Mouse (Mus musculus): ENCODE measurements at regions not wholly inside any gene's neighbourhood (a gene's known extent, or its start where the extent isn't known, plus 50 kb on each side); places are given as distances from the start of the nearest gene placed in this dataset.

DNA sequence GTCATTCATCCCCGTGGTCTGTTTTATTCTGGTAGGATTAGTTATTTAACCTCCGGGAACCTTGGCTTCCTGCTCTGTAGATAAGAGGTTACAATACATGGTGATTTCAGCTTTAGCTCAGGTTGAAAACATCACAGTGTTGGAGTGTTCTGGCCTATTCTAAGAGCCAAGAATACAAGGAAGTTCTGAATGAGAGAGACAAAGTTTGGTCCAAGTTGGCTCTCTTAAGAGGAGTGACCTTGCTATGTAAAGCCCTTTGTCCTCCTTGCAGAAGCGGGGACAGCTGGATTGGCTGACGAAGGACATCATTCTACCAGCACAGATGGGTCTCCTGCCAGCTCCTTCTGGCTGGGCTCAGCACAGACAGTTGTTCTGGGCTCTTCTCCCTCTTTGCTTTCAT is 73.7 kb upstream of the Stt3b start:
- TF ChIP-seq POLR2A (IDR thresholded peaks at IDR 0.05; ENCODE audit: low read depth, low read length) (no peak), CTCF (conservative IDR thresholded peaks at IDR 0.05; ENCODE audit: insufficient read depth, insufficient read length, low read depth, low read length) (no peak)
